Mouse (Mus musculus) heart, adult 2 months (tissue): Measurements from ENCODE around the gene Pde4c. TPM values are rescaled to one million over a fixed set of nuclear protein-coding genes. Genes with fewer than 3 reads are reported as not detected.

Experiments used
- DNase-seq, 2 experiments: peaks; one replicate each; pipeline ENCODE4 v3.0.0; 2021
- H3K27ac ChIP-seq: fragments of 200-600 bp; 2 replicates; pipeline ENCODE4 v1.8.1; 2022
- H3K27me3 ChIP-seq: fragments of 200-500 bp; 2 replicates; pipeline ENCODE4 v1.6.1; 2012; ENCODE audit warnings: mild to moderate bottlenecking, low read length, inconsistent platforms, mixed read lengths; ENCODE audit not compliant: control insufficient read depth, insufficient read depth
- H3K36me3 ChIP-seq: fragments of 200-500 bp; 2 replicates; pipeline ENCODE4 v1.6.1; 2012; ENCODE audit warnings: low read length, inconsistent platforms; ENCODE audit not compliant: control insufficient read depth, insufficient read depth
- H3K4me1 ChIP-seq: fragments of 200-500 bp; 2 replicates; pipeline ENCODE4 v1.6.1; 2011; ENCODE audit warnings: low read length; ENCODE audit not compliant: control insufficient read depth, insufficient read depth
- H3K4me3 ChIP-seq: fragments of 200-600 bp; 2 replicates; pipeline ENCODE4 v1.8.1; 2022
- H3K79me2 ChIP-seq: fragments of 200-500 bp; replicated peaks from 2 replicates; pipeline ENCODE4 v1.6.1; 2012; ENCODE audit warnings: mild to moderate bottlenecking, inconsistent platforms, low read length, moderate library complexity, mixed read lengths; ENCODE audit not compliant: control insufficient read depth, insufficient read depth
- H3K9ac ChIP-seq: fragments of 200-500 bp; 2 replicates; pipeline ENCODE4 v1.6.1; 2012; ENCODE audit warnings: low read depth, mild to moderate bottlenecking, control low read depth, inconsistent platforms, low read length, mixed read lengths
- CTCF ChIP-seq: fragments of 200-600 bp; IDR thresholded peaks from 2 replicates; pipeline ENCODE4 v1.8.1; 2022; ENCODE audit warnings: antibody characterized with exemption, mild to moderate bottlenecking, moderate library complexity
- EP300 ChIP-seq: fragments of 200-500 bp; IDR thresholded peaks from 2 replicates; pipeline ENCODE4 v1.6.1; 2011; ENCODE audit warnings: low read depth, low read length, control low read depth; ENCODE audit not compliant: insufficient read depth
- POLR2A ChIP-seq: fragments of 200-500 bp; IDR thresholded peaks from 2 replicates; pipeline ENCODE4 v1.6.1; 2011; ENCODE audit warnings: mild to moderate bottlenecking, low read depth, low read length, control low read depth; ENCODE audit not compliant: insufficient read depth
- WGBS: fragments of 180-500 bp; shearing (Covaris S2); methylation state at CpG from one replicate; pipeline ENCODE4 v1.1.7; 2018; 5-methylcytosine and 5-hydroxymethylcytosine counted together
- intact Hi-C: fragments of 180-260 bp; cut with DNase I; formaldehyde crosslinking; loops from one replicate; pipeline ENCODE4 v1.15.1; 2025
- polyA plus RNA-seq: library from polyadenylated mRNA; depleted of rRNA; stranded (reverse); fragments of >200 nt; gene quantifications from 2 replicates; pipeline ENCODE4 v1.2.3, GENCODE M21; 2012
- total RNA-seq, 2 experiments: library from RNA; stranded (reverse); gene quantifications; 2 replicates each; pipeline ENCODE4 v1.2.3; 2021

The Pde4c gene
- total and polyA plus RNA-seq, 3 experiments: 2.3 to 11.0 (median 2.7) TPM

DNA sequence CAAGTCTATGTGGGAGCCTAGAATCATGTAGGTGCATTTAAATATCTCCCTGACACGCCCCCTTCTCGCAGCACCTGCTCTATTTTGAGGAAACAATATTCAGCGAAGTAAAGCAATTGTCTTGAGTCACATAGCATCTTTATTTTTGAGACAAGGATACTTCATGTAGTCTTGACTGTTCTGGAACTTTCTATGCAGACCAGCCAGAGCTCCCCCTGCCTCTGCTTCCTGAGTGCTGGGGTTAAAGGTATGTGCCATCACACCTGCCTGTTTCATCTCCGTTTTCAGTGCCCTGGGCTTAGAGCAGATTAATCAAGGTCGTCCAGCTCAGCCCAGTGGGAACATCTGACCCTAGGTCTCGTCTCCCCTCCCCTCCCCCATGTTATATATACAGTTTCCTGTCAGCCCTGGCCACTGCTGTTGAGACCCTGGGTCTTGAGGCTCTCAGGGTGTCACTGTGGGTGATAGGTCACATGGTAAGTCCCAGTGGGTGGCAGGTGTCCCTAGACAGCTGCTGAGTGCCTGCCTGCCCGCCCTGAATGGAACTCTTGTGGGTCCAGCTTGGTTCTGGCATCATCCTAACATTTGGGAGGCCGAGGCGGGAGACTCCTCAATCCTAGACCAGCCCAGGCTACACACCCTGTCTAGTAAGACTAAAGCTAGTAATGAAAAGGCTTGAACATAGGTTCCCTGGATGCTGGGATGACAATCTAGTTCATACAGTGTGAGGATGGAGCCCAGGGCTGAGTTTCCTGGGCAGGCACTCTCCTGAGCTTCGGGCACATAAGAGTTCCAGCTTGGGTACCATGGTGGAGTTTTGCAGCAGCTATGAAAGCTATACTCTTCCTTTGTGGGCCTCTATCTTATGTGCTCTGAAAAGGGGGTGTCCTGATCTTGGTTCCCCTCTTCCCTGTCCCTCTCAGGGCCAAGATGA is 22.2 kb upstream of the Pde4c start:
- TF ChIP-seq EP300 (no peak), POLR2A (no peak; the same call in 1 of the 2 replicates), CTCF (no peak)
- WGBS: 34% methylated on average over 10 of the region's 10 CpGs
- Histone ChIP-seq H3K4me1 (peaks cover 21% of the 10 kb centered on the region), H3K79me2 (no peaks in the 10 kb centered on the region), H3K27ac (peak overlapping the region; percentile 94), H3K27me3 (no peaks in the 10 kb centered on the region), H3K36me3 (peaks cover 2% of the 10 kb centered on the region; the same call in 1 of the 2 replicates), H3K4me3 (peak overlapping the region; percentile 99), H3K9ac (no peak overlapping the region; the same call in 1 of the 2 replicates)
- no peak for DNase-seq
- intact Hi-C loops: loop anchor here (1.0 to 5.0 kb wide), 3 partner anchors 51 to 89 kb away; partner anchors contain the start of gene Rab3a

DNA sequence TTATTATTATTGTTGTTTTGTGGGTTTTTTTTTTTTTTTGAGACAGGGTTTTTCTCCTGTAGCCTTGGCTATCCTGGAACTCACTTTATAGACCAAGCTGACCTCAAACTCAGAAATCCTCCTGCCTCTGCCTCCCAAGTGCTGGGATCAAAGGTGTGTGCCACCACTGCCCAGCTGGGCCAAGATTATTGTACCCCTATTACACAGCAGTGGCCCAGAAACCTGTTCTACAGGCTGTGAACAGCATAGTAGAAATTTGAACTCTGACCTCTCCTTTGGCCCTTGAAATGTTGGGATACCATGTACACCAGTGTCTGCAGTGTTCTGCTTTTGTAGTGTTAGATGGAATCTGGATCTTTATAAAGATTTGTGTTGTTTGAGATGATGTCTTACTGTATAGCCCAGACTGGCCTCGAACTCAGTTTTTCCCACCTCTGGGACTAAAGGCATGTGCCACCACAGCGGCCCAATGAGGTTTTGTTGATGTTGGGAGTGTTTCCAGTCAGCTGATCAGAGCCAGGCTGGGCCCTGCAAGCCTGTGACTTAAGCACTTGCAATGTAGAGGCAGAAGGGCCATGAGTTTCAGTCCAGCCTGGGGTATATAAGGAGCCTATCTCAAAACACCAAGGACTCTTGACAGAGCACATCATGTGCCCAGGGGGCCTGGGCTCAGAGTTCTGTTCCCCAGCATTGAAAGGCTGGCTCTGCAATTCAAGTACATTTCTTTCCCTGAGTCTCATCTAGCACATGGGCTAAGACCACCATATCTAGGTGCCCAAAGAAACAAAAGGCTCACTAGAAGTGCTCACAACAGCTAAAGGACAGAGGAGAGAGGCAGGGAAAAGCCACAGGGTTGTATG is 21.3 kb upstream of the Pde4c start:
- Histone ChIP-seq H3K9ac (no peak overlapping the region), H3K36me3 (peaks cover 2% of the 10 kb centered on the region; the same call in 1 of the 2 replicates), H3K27me3 (no peaks in the 10 kb centered on the region), H3K4me3 (no peak overlapping the region), H3K79me2 (no peaks in the 10 kb centered on the region), H3K27ac (peak overlapping the region; percentile 50), H3K4me1 (peaks cover 17% of the 10 kb centered on the region)
- intact Hi-C loops: loop anchor here (1.0 to 5.0 kb wide), 3 partner anchors 50 to 90 kb away; partner anchors contain the start of gene Rab3a
- TF ChIP-seq POLR2A (no peak), EP300 (no peak), CTCF (no peak)
- 48% methylated on average over 2 of the region's 2 CpGs for WGBS
- peak in 1 of 2 experiments; percentile 53 for DNase-seq

- intact Hi-C loops: loop anchor here (5.0 kb wide), 2 partner anchors 49 to 91 kb away; partner anchors contain the start of gene Rab3a
- Histone ChIP-seq H3K4me1 (peaks cover 13% of the 10 kb centered on the region), H3K36me3 (peaks cover 2% of the 10 kb centered on the region; the same call in 1 of the 2 replicates), H3K79me2 (no peaks in the 10 kb centered on the region), H3K9ac (no peak overlapping the region), H3K27ac (peak overlapping the region; percentile 50), H3K4me3 (no peak overlapping the region), H3K27me3 (no peaks in the 10 kb centered on the region)
- 28% methylated on average over 3 of the region's 3 CpGs for WGBS
- TF ChIP-seq POLR2A (peak; percentile 43; the same call in 1 of the 2 replicates), CTCF (no peak)
- peak; percentile 86 to 89 for DNase-seq
Measured at GRCm38 (mm10) chr8:70702842-70703182, 20.7 kb upstream of the Pde4c start.

- peak within 1 kb of the TSS; percentile 50 for H3K27ac ChIP-seq
- no peak for DNase-seq
- H3K79me2 ChIP-seq: no peaks in the 10 kb centered on the region
- no peaks in the 10 kb centered on the region for H3K36me3 ChIP-seq
- 86% methylated on average over 3 of the region's 3 CpGs for WGBS
- TF ChIP-seq POLR2A (no peak), CTCF (no peak), EP300 (no peak)
- H3K4me1 ChIP-seq: peaks cover 12% of the 10 kb centered on the region
- no peak within 1 kb of the TSS for H3K9ac ChIP-seq
- H3K27me3 ChIP-seq: no peaks in the 10 kb centered on the region
- intact Hi-C loops: loop anchor here (5.0 kb wide), 2 partner anchors 49 to 91 kb away; partner anchors contain the start of gene Rab3a
- no peak within 1 kb of the TSS for H3K4me3 ChIP-seq
Measured at GRCm38 (mm10) chr8:70703287-70703686, 20.2 kb upstream of the Pde4c start, which contains the start of gene Iqcn. Iqcn (plus strand) TSS chr8:70703457.

- DNase-seq: peak in 1 of 2 experiments; percentile 22
- TF ChIP-seq POLR2A (no peak), EP300 (no peak), CTCF (no peak)
- Histone ChIP-seq H3K79me2 (no peaks in the 10 kb centered on the region), H3K4me3 (no peak overlapping the region), H3K27me3 (no peaks in the 10 kb centered on the region), H3K27ac (no peak overlapping the region), H3K36me3 (no peaks in the 10 kb centered on the region), H3K4me1 (peaks cover 3% of the 10 kb centered on the region; the same call in 1 of the 2 replicates), H3K9ac (no peak overlapping the region)
- WGBS: 87% methylated on average over 14 of the region's 14 CpGs
- intact Hi-C loops: no loop called here
Measured at GRCm38 (mm10) chr8:70708281-70708680, 15.2 kb upstream of the Pde4c start.
